Mouse (Mus musculus): Measurements from ENCODE around the gene Adh1. TPM values are rescaled to one million over a fixed set of nuclear protein-coding genes. Genes with fewer than 3 reads are reported as not detected.

Gene Adh1
- 231 TPM for polyA plus RNA-seq (2014; fragmentation: Illumina TruSeq; extraction: RNeasy Lipid Tissue Mini Kit (QIAGEN cat#74804); ENCODE audit: low replicate concordance)

DNA sequence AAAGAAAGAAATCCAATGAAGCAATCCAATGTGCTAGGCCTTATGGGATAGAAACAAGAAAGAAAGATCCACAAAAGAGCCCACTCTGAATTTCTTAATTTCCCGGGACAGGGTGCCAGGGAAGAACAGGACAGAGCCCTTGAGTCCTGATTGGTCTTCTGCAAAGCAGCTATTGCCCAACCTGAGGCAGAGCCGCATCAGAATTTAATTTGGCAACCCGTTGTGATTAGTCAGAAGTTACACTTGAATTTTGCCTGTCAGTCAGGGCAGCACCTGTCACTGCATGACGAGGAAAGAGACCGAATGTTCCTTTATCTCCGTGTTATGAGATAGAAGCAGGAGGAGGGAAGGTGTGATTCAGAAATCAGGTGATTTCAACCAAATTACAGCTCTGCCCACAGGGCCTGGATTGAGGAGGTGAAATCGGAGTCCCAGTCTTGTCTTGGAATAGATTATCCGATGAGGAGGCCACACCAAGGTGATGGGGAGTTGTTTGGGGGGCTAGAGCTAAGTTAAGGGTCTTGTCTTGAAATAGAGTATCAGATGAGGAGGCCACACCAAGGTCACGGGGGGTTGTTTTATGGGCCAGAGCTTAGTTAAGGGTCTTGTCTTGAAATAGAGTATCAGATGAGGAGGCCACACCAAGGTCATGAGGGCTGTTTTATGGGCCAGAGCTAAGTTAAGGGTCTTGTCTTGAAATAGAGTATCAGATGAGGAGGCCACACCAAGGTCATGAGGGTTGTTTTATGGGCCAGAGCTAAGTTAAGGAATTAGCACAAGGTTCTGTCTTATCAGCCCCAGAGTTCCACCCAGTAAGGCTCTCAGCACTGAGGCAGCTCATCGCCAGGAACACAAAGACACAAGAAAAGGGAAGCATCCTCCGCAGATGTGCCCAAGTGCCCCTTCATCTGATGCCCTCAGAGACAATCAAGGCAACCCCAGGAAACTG is at the start of gene Adh1:
Adh1 (plus strand) TSS at position 271 of the 949 bp plus-strand sequence.

DNA sequence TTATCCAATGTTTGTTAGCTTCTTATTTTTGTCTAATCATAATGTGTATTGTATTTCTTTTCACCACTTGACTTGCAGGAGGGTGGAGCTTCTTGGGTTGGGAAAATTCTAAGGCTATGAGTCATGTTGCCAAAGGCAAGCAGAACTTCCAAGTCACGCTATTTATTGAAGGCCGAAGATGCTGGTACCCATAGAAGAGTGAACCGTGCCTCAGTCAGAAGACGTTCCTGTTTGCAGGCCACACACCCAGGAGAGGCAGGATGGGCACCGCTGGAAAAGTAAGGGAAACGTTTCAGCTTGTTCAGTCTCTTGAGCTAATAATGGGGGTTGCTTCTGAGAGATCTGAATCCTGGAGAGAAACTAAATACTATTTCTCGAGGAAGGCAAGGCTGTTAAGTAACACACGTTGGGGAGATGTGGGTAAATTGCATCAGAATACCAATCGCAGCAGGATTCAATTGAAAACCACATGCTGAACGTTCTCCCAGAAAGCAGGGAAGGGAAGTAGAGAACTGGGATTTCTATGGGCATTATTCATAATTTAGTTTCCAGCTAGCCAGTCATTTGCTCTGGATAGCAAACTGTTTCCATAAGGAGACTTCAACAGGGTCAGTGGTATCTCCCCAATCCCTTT is 43.0 kb upstream of the Adh1 start, which contains the start of gene Adh7:
Adh7 (plus strand) TSS at position 130 of the 634 bp plus-strand sequence.

DNA sequence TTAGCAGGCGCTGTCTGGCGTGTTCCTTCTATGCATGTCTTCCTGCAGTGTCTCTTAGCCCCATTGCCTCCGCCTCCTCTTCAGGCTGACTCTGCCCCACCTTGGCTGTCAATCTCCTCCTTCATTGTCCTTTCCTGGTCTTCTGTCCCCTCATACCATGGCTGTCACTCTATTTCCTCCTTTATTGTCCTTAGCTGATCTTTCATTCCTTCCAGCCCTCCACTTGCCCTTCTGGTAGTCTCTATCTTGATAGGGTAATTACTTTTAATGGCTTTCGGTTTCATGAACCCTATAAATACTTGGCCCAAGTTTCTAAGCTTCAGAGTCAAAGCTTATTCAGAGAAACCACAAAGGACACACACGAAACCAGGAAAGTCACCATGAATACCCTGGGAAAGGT is 52.2 kb downstream of the Adh1 start, which contains the start of gene Adh6a:
Adh6a (plus strand) TSS at position 322 of the 400 bp plus-strand sequence.

Other genes with a start within 250 kb of the Adh1 start
- 0.11 TPM for gene 1110002E22Rik, start 195.9 kb upstream of the Adh1 start, polyA plus RNA-seq (2014; fragmentation: Illumina TruSeq; extraction: RNeasy Lipid Tissue Mini Kit (QIAGEN cat#74804); ENCODE audit: low replicate concordance)
- gene Gm5105, start 193.6 kb upstream of the Adh1 start, polyA plus RNA-seq (2014; fragmentation: Illumina TruSeq; extraction: RNeasy Lipid Tissue Mini Kit (QIAGEN cat#74804); ENCODE audit: low replicate concordance) = 0.59 TPM
- 3.4 TPM for gene Trmt10a, start 117.5 kb upstream of the Adh1 start, polyA plus RNA-seq (2014; fragmentation: Illumina TruSeq; extraction: RNeasy Lipid Tissue Mini Kit (QIAGEN cat#74804); ENCODE audit: low replicate concordance)
- 1,882 TPM for gene Mttp, start 116.0 kb upstream of the Adh1 start, polyA plus RNA-seq (2014; fragmentation: Illumina TruSeq; extraction: RNeasy Lipid Tissue Mini Kit (QIAGEN cat#74804); ENCODE audit: low replicate concordance)
- gene 4930579F01Rik, start 67.2 kb upstream of the Adh1 start, polyA plus RNA-seq (2014; fragmentation: Illumina TruSeq; extraction: RNeasy Lipid Tissue Mini Kit (QIAGEN cat#74804); ENCODE audit: low replicate concordance) = not detected
- 3.2 TPM for gene Adh7, start 43.2 kb upstream of the Adh1 start, polyA plus RNA-seq (2014; fragmentation: Illumina TruSeq; extraction: RNeasy Lipid Tissue Mini Kit (QIAGEN cat#74804); ENCODE audit: low replicate concordance)
- gene Adh6a, start 52.3 kb downstream of the Adh1 start, polyA plus RNA-seq (2014; fragmentation: Illumina TruSeq; extraction: RNeasy Lipid Tissue Mini Kit (QIAGEN cat#74804); ENCODE audit: low replicate concordance) = 754 TPM
- gene Adh6b, start 80.8 kb downstream of the Adh1 start, polyA plus RNA-seq (2014; fragmentation: Illumina TruSeq; extraction: RNeasy Lipid Tissue Mini Kit (QIAGEN cat#74804); ENCODE audit: low replicate concordance) = not detected
- 66.8 TPM for gene Adh4, start 154.5 kb downstream of the Adh1 start, polyA plus RNA-seq (2014; fragmentation: Illumina TruSeq; extraction: RNeasy Lipid Tissue Mini Kit (QIAGEN cat#74804); ENCODE audit: low replicate concordance)
- gene Adh5, start 182.1 kb downstream of the Adh1 start, polyA plus RNA-seq (2014; fragmentation: Illumina TruSeq; extraction: RNeasy Lipid Tissue Mini Kit (QIAGEN cat#74804); ENCODE audit: low replicate concordance) = 117 TPM
- gene Metap1, start 228.5 kb downstream of the Adh1 start, polyA plus RNA-seq (2014; fragmentation: Illumina TruSeq; extraction: RNeasy Lipid Tissue Mini Kit (QIAGEN cat#74804); ENCODE audit: low replicate concordance) = 75.4 TPM

All from small intestine, adult 10 weeks (tissue).